Mouse (Mus musculus): ENCODE data around the gene Pkib. TPM values are rescaled to one million over a fixed set of nuclear protein-coding genes. Genes with fewer than 3 reads are reported as not detected.

The Pkib gene
- polyA plus RNA-seq (2015; fragmentation: Nextera tagmentation; extraction: Ambion mirVana) = 5.9 and 7.8 TPM in 2 replicates

DNA sequence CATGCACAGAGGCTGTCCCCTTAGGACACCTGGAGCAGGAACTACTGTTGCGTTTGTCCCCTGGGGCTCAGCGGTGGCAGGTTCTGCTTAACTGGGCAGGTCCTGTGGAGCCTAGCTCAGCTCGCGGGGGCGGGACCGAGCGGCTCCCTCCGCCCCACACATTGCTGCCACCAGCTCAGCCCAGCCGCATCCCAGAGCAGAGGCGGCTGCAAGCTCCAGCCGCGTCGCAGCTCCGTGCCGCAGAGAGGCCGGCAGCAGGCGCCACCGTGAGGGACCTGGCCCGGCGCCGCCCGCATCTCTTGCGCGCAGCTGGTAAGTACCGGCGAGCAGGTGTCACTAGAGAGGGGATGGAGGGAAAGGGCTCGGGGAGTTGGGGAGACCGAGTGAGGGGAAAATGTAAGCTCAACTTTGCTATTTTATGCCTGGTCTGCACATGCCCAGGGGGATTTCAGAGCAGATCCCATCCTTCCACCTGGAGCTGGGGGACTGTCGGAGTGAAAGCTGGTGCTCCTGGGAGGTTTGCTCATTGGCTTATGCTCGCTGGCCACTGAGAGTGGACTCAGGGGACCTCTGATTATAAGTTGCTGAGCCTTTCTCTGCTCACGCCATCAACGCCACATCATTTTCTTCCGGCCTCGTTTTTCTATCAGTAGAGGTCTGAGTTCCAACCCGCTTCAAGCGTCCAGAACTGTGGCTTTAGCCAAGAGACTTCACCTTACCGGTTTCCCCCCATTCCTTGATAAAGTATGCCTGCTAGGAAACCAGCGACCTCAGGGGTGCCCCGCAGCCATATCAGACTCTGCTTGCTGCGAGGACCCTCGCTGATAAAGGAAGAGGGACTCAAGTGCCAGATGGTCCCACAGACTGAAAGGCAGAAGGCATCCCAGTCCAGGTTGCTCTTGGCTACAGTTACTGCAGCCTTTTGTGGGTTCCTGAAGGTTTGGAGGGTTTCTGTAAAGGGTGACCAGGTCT is at the start of gene Pkib:
TSS of gene Pkib (plus strand) at position 86 of the 972 bp plus-strand sequence.
- peak; percentile 96 for ATAC-seq
- H3K27ac ChIP-seq = no peak within 1 kb of the TSS

DNA sequence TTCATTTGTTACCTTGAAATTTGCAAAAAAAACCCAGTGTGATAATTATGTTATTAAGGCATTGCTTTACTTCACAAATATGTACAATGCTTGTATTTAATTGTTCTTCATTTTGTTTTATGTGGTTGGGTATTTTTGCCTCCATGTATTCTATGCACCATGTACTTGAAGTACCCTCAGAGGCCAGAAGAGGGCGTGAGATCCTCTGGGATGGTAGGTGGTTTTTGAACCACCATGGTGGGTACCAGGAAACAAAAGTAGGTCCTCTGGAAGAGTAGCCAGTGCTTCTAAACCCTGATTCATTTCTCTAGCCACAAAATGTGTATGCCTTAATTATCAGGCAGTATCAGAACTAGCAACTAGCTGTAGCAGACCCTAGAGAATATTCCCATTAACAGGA is 47.9 kb upstream of the Pkib start:
- Histone ChIP-seq H3K4me1 (replicated peaks) (no peaks in the 10 kb centered on the region), H3K9ac (replicated peaks) (no peak overlapping the region), H3K4me2 (replicated peaks) (no peak overlapping the region), H3K27ac (no peak overlapping the region), H3K27me3 (no peaks in the 10 kb centered on the region), H3K4me3 (replicated peaks) (no peak overlapping the region), H3K36me3 (no peaks in the 10 kb centered on the region), H3K9me3 (peaks cover 4% of the 10 kb centered on the region; the same call in 1 of the 2 replicates)
- no peak for ATAC-seq
- WGBS = 50% methylated on average over 1 of the region's 1 CpGs

More for the DNA sequence above, at the start of gene Pkib:
- Histone ChIP-seq H3K9ac (replicated peaks) (peak within 1 kb of the TSS; percentile 69), H3K36me3 (no peaks in the 10 kb centered on the region), H3K27me3 (peaks cover 6% of the 10 kb centered on the region; the same call in 1 of the 2 replicates), H3K4me3 (replicated peaks) (peak within 1 kb of the TSS; percentile 57), H3K9me3 (peaks cover 3% of the 10 kb centered on the region; the same call in 1 of the 2 replicates), H3K4me1 (replicated peaks) (peaks cover 14% of the 10 kb centered on the region), H3K4me2 (replicated peaks) (peak within 1 kb of the TSS; percentile 81)
- under 1% methylated on average over 41 of the region's 41 CpGs for WGBS

DNA sequence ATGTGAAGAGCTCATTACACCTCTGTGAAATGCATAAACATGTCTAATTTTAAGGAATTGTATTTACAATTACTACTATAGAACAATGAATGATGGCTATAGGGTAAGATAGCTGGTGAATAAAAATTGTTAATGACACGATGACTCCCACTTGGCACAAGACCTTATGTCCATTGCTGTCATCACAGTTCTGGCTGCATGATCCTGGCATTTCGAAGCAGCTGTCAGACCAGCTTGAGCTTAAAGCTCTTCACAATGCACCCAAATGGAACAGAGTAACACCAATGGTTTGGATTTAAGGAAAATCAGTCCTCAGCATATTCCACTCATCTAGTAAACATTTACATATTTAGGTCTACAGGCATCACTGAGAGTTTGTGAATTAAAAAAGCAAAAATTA is 37.5 kb upstream of the Pkib start:
- H3K9ac ChIP-seq (replicated peaks) = no peak overlapping the region
- no peaks in the 10 kb centered on the region for H3K9me3 ChIP-seq
- WGBS = 80% methylated on average over 2 of the region's 2 CpGs
- no peak overlapping the region for H3K27ac ChIP-seq
- no peak overlapping the region for H3K4me2 ChIP-seq (replicated peaks)
- no peaks in the 10 kb centered on the region for H3K36me3 ChIP-seq
- 0 out of 2 replicates have a peak, but pooled peaks cover 5% of the 10 kb centered on the region for H3K4me1 ChIP-seq (replicated peaks)
- no peak overlapping the region for H3K4me3 ChIP-seq (replicated peaks)
- ATAC-seq = no peak
- no peaks in the 10 kb centered on the region for H3K27me3 ChIP-seq

DNA sequence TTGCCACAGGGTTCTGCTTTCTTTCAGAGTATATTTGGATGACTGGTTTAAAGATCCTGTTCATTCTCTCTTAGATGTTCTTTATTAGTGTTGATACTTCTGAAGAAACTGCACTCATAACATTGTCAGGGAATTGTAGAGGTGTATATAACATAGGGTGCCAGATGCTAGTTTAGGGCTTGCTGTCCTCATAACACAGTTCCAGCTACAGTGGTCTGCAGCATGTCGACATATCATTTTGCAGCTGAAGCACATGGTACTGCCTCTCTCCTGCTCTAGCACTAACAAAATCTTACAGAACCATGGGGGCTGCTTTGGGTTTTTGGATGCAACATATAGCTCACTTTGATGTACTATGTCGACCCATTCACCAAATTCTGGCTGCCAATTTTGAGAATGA is 34.6 kb upstream of the Pkib start:
- Histone ChIP-seq H3K9ac (replicated peaks) (no peak overlapping the region), H3K36me3 (no peaks in the 10 kb centered on the region)
- 83% methylated on average over 2 of the region's 2 CpGs for WGBS

DNA sequence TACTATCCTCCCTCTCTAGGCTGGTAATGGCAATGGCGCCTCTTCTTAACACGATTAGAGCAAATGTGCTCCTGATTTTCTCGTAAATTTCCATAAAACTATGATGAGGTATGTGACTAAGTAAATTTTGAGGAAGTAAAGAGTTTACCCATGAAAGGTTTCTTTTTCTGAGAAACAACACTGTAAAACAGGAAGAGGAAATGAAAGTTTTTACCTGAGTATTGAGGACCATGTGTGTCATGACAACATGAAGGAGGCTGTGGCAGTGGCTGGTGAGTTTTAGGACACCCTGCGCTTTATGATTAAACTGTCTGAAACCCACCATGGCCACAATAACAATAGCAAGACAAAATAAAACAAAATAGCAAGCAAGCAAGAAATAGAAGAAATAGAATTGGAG is 28.8 kb upstream of the Pkib start:
- H3K27me3 ChIP-seq = no peaks in the 10 kb centered on the region
- no peak overlapping the region for H3K27ac ChIP-seq
- no peaks in the 10 kb centered on the region for H3K9me3 ChIP-seq
- ATAC-seq = no peak
- no peak overlapping the region for H3K4me3 ChIP-seq (replicated peaks)
- H3K9ac ChIP-seq (replicated peaks) = no peak overlapping the region
- WGBS = 90% methylated on average over 4 of the region's 4 CpGs
- no peaks in the 10 kb centered on the region for H3K4me1 ChIP-seq (replicated peaks)
- H3K36me3 ChIP-seq = no peaks in the 10 kb centered on the region
- no peak overlapping the region for H3K4me2 ChIP-seq (replicated peaks)

More for the DNA sequence above, 34.6 kb upstream of the Pkib start:
- Histone ChIP-seq H3K27me3 (no peaks in the 10 kb centered on the region), H3K4me1 (replicated peaks) (0 out of 2 replicates have a peak, but pooled peaks cover 5% of the 10 kb centered on the region), H3K27ac (no peak overlapping the region), H3K4me3 (replicated peaks) (no peak overlapping the region), H3K4me2 (replicated peaks) (no peak overlapping the region), H3K9me3 (no peaks in the 10 kb centered on the region)
- ATAC-seq = no peak

DNA sequence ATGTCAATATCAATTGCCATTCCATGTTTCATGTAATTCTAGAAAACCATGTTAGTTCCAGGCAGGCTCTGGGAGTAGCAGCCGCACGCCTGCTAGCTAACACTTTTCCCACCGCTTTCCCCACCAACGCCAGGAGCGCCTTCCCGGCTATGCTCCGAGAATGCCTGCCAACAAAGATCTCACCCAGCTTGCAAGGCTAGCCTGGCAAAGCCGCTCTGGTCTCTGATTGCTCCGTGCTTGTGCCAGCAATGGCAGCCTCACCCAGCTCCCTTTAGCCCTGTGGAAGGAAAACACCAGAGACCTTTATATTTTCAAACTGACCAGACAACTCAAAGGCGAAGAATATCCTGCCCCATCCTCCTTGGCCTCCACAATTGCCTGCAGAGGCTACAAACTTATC is 8.5 kb upstream of the Pkib start:
- H3K9ac ChIP-seq (replicated peaks) = no peak overlapping the region
- no peak overlapping the region for H3K4me2 ChIP-seq (replicated peaks)
- H3K9me3 ChIP-seq = no peaks in the 10 kb centered on the region
- WGBS = 90% methylated on average over 10 of the region's 10 CpGs
- H3K4me1 ChIP-seq (replicated peaks) = no peaks in the 10 kb centered on the region
- no peaks in the 10 kb centered on the region for H3K27me3 ChIP-seq
- ATAC-seq = no peak
- H3K4me3 ChIP-seq (replicated peaks) = no peak overlapping the region
- H3K27ac ChIP-seq = no peak overlapping the region
- no peaks in the 10 kb centered on the region for H3K36me3 ChIP-seq

DNA sequence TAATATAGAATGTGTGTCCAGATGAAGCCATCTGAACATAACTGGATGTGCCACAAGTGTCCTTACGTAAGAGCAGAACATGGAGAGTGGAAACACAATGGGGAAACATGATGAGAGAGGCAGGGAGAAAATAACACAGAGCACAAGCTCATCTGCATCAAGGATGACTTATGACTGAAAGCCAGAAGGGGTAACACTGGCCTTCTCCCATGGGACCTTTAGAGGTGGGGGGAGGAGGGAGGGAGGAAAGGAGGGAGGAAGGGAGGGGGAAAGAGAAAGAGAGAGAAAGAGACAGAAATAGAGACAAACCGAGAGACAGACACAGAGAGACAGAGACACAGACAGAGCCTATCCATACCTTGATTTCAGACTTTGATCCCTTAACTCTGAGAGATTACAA is 4.0 kb upstream of the Pkib start:
- peaks cover 12% of the 10 kb centered on the region for H3K4me1 ChIP-seq (replicated peaks)
- no peaks in the 10 kb centered on the region for H3K36me3 ChIP-seq
- H3K27ac ChIP-seq = no peak overlapping the region
- peaks cover 3% of the 10 kb centered on the region; the same call in 1 of the 2 replicates for H3K27me3 ChIP-seq
- peaks cover 3% of the 10 kb centered on the region; the same call in 1 of the 2 replicates for H3K9me3 ChIP-seq
- 83% methylated on average over 2 of the region's 2 CpGs for WGBS
- no peak overlapping the region for H3K4me3 ChIP-seq (replicated peaks)
- ATAC-seq = no peak
- H3K4me2 ChIP-seq (replicated peaks) = no peak overlapping the region
- no peak overlapping the region for H3K9ac ChIP-seq (replicated peaks)

DNA sequence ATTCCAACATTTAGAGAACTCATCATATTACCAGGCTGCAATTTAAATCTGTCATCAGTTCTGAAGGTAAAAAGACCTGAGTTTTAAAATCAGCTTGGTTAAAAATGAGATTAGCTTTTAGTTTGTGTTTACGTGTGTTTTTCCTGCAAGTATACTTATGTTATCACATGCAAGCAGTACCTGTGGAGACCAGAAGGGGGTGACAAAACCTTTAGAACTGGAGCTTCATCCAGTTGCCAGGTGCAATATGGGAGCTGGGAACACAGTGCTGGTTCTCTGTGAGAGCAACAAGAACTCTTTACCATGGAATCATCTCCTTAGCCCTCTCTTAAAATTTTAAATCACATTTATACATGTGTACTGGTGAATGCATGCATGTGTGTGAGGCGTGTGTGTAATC is 1.2 kb upstream of the Pkib start:
- H3K9me3 ChIP-seq = peaks cover 3% of the 10 kb centered on the region; the same call in 1 of the 2 replicates
- H3K27me3 ChIP-seq = peaks cover 6% of the 10 kb centered on the region; the same call in 1 of the 2 replicates
- H3K4me3 ChIP-seq (replicated peaks) = no peak overlapping the region
- no peak overlapping the region for H3K27ac ChIP-seq
- H3K4me2 ChIP-seq (replicated peaks) = no peak overlapping the region
- no peaks in the 10 kb centered on the region for H3K36me3 ChIP-seq
- peaks cover 14% of the 10 kb centered on the region for H3K4me1 ChIP-seq (replicated peaks)
- WGBS = 98% methylated on average over 2 of the region's 2 CpGs
- no peak for ATAC-seq
- no peak overlapping the region for H3K9ac ChIP-seq (replicated peaks)

DNA sequence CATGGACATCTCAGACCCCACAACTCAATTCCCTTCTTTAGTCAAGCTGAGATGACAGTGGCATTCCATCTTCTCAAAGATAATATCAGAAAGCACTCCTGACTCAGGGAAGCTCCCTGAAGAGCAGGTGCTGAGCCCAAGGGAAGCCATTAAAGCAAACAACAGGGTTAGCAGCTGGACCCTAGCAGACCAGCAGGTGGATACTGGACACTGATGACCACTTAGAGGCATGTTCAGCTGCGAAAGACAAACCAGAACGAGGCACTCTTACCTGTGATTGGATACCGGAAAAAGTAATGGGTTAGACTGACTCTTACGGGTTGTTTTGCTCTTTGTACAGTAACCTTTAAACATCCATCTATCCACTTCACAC is 1.1 kb downstream of the Pkib start:
- Histone ChIP-seq H3K9me3 (peaks cover 3% of the 10 kb centered on the region; the same call in 1 of the 2 replicates), H3K4me3 (replicated peaks) (peak overlapping the region; percentile 57), H3K27ac (no peak overlapping the region), H3K4me2 (replicated peaks) (peak overlapping the region; percentile 81), H3K36me3 (no peaks in the 10 kb centered on the region), H3K9ac (replicated peaks) (0 out of 2 replicates have a peak overlapping the region, but pooled peaks have one; percentile 69), H3K27me3 (peaks cover 6% of the 10 kb centered on the region; the same call in 1 of the 2 replicates), H3K4me1 (replicated peaks) (peaks cover 14% of the 10 kb centered on the region)
- ATAC-seq = peak; percentile 32; the same call in 1 of the 2 replicates
- 78% methylated on average over 4 of the region's 4 CpGs for WGBS

DNA sequence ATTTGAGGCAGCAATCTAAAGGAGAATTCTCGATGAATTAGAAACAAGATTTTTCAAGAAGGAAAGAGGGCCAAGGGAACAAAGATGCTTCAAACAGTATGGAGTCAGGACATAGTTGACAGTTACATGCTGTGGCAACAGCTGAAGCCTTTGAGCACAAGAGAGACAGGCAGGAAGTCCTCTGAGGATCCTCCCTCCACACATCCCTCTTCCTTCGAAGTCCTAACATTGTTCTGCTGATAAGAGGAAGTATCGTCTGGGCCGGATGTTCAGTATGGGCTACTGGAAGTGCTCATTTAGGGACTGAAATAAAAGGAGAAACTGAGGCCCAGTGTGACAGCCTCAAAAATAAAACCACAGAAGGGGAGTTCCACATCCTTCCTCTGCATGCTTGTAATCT is 5.2 kb downstream of the Pkib start:
- no peaks in the 10 kb centered on the region for H3K36me3 ChIP-seq
- no peak overlapping the region for H3K9ac ChIP-seq (replicated peaks)
- 75% methylated on average over 4 of the region's 4 CpGs for WGBS
- no peaks in the 10 kb centered on the region for H3K9me3 ChIP-seq
- no peak for ATAC-seq
- H3K27me3 ChIP-seq = peaks cover 6% of the 10 kb centered on the region; the same call in 1 of the 2 replicates
- H3K4me1 ChIP-seq (replicated peaks) = peaks cover 10% of the 10 kb centered on the region
- H3K4me2 ChIP-seq (replicated peaks) = no peak overlapping the region
- no peak overlapping the region for H3K4me3 ChIP-seq (replicated peaks)
- H3K27ac ChIP-seq = no peak overlapping the region

DNA sequence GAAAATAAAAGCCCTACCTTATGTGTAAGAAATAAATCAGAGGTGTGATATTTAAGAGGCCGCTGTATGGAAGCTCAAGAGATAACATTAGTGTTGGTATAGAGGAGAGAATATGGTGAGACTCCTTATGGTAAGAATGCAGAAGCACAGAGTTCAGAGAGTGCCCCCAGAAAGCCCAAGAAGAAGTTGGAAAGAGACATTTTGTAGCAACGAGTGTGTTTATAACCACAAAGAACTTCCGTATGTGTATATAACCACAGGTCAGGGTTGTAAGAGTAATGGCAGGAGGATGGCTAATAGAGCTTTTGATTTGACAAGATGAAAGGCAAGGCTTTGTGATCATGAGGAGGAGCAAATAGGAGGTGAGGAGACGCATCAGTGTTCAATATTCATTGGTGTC is 6.5 kb downstream of the Pkib start:
- H3K9ac ChIP-seq (replicated peaks) = no peak overlapping the region
- H3K36me3 ChIP-seq = no peaks in the 10 kb centered on the region
- H3K27me3 ChIP-seq = no peaks in the 10 kb centered on the region
- H3K4me3 ChIP-seq (replicated peaks) = no peak overlapping the region
- H3K4me1 ChIP-seq (replicated peaks) = no peaks in the 10 kb centered on the region
- no peak for ATAC-seq
- no peak overlapping the region for H3K27ac ChIP-seq
- H3K4me2 ChIP-seq (replicated peaks) = no peak overlapping the region
- no peaks in the 10 kb centered on the region for H3K9me3 ChIP-seq
- WGBS = 81% methylated on average over 4 of the region's 4 CpGs

DNA sequence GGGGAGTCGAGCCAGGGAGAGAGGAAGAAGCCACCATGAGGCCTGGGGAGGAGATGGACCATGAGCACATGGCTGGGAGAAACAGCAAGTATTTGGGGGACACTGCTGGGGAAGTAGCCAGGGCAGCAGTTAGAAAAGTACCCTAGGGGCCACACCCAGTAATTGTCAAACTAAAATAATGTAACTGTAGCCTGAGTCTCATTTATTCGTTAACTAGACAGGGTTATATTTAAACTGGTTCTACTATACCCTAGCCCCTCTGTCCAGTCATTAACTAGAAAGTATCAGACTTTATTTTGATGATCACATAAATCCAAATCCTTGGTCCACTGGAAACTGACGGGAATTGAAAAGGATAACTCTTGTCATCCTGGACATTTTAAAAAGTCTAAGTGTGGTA is 7.8 kb downstream of the Pkib start:
- Histone ChIP-seq H3K9me3 (no peaks in the 10 kb centered on the region), H3K27me3 (no peaks in the 10 kb centered on the region), H3K4me3 (replicated peaks) (no peak overlapping the region), H3K9ac (replicated peaks) (no peak overlapping the region), H3K27ac (no peak overlapping the region), H3K4me2 (replicated peaks) (no peak overlapping the region), H3K36me3 (no peaks in the 10 kb centered on the region), H3K4me1 (replicated peaks) (no peaks in the 10 kb centered on the region)
- WGBS = 82% methylated on average over 3 of the region's 3 CpGs
- ATAC-seq = no peak

Measured in midbrain, embryonic 13.5 days (tissue).